Mouse (Mus musculus) myocyte (in vitro differentiated cells): ENCODE results near the gene Pnkp.

Source experiments
- E2F4 ChIP-seq: IDR thresholded peaks from one replicate; pipeline ENCODE4 v1.6.1; 2011; ENCODE audit warnings: mild to moderate bottlenecking, control low read depth, moderate library complexity; ENCODE audit not compliant: insufficient read depth
- MAX ChIP-seq: IDR thresholded peaks from one replicate; pipeline ENCODE4 v1.6.1; 2011; ENCODE audit warnings: low read depth, mild to moderate bottlenecking, control low read depth
- MYOD1 ChIP-seq, 3 experiments: IDR thresholded peaks; one replicate each; pipeline ENCODE4 v1.6.1; 2011; ENCODE audit warnings: control low read depth in 2 of 3, low read depth in 2 of 3, mild to moderate bottlenecking in 2 of 3, moderate library complexity in 1 of 3; ENCODE audit not compliant: insufficient read length in 2 of 3, control insufficient read depth in 1 of 3
- MYOG ChIP-seq, 3 experiments: IDR thresholded peaks; one replicate each; pipeline ENCODE4 v1.6.1; 2011; ENCODE audit warnings: control low read depth in 2 of 3, low read depth in 2 of 3, mild to moderate bottlenecking in 2 of 3; ENCODE audit not compliant: insufficient read length in 2 of 3, control insufficient read depth in 1 of 3, insufficient read depth in 1 of 3
- POLR2A ChIP-seq: IDR thresholded peaks from one replicate; pipeline ENCODE4 v1.6.1; 2011; ENCODE audit warnings: low read depth, mild to moderate bottlenecking, control low read depth, moderate library complexity; ENCODE audit not compliant: insufficient read length
- POLR2AphosphoS2 ChIP-seq: IDR thresholded peaks from one replicate; pipeline ENCODE4 v1.6.1; 2011; ENCODE audit warnings: low read depth, control low read depth; ENCODE audit not compliant: insufficient read length
- TCF12 ChIP-seq: IDR thresholded peaks from one replicate; pipeline ENCODE4 v1.6.1; 2011; ENCODE audit warnings: mild to moderate bottlenecking, control low read depth; ENCODE audit not compliant: poor library complexity, insufficient read depth, severe bottlenecking
- TCF3 ChIP-seq: IDR thresholded peaks from one replicate; pipeline ENCODE4 v1.6.1; 2011; ENCODE audit warnings: low read depth, control low read depth; ENCODE audit not compliant: insufficient read length
- USF1 ChIP-seq: IDR thresholded peaks from one replicate; pipeline ENCODE4 v1.6.1; 2011; ENCODE audit warnings: low read depth, mild to moderate bottlenecking, control low read depth, moderate library complexity

DNA sequence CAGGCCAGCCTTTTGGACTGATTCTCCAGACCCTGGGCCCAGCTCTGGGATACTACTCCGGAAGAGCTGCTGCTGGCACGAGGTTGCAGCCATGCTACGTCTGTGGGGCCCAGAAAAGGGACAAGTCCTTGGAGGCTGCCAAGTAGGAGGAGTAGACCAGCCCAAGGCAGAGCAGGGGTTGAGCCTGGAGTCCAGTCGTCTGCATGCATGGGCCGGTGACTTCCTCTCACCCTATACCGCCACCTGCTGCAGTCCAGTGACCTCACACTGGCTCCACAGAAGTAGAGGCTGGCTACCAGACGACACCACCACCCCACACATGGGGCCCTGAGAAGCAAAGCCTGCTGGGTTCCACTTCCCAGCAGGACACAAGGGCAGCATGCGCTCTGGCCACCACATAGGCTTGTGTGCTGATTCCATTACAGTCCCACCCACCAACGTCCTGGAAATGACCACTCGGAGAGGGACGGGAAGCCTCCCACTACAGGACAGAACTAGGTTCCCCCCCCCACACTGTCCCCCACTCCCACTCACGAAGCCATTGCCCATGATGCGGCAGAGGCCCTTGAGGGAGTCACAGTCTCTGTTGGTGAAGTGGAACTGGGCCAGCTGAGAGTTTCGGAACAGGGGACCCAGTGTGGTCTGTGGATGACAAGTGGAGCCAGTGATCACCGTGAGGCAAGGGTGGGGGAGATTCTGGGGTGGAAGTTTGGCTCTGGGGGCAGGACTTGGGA, 9.5 kb downstream of the Pnkp start:
- TF ChIP-seq POLR2A (no peak), MAX (no peak), TCF3 (no peak), POLR2AphosphoS2 (peak; percentile 64), USF1 (no peak), MYOG (IDR thresholded peaks at IDR 0.05; ENCODE audit: control insufficient read depth in 1 of 3, insufficient read depth in 1 of 3, insufficient read length in 2 of 3, low read depth in 2 of 3) (no peak), E2F4 (no peak), MYOD1 (IDR thresholded peaks at IDR 0.05; ENCODE audit: control insufficient read depth in 1 of 3, insufficient read length in 2 of 3, low read depth in 2 of 3) (peak in 1 of 3 experiments; percentile 31), TCF12 (no peak)
